Mouse (Mus musculus) cortical plate, adult 2 months (tissue): Measurements from ENCODE around the gene Adh1.

ENCODE experiments used
- CTCF ChIP-seq: fragments of 200-500 bp; IDR thresholded peaks from 2 replicates; pipeline ENCODE4 v1.5.1; 2011; ENCODE audit warnings: mild to moderate bottlenecking, control low read depth, low read length; ENCODE audit not compliant: insufficient read depth; ENCODE audit errors: extremely low read depth
- POLR2A ChIP-seq: fragments of 200-500 bp; IDR thresholded peaks from 2 replicates; pipeline ENCODE4 v1.6.1; 2011; ENCODE audit warnings: mild to moderate bottlenecking, low read length, control low read depth; ENCODE audit not compliant: insufficient read depth; ENCODE audit errors: extremely low read depth

- TF ChIP-seq CTCF (no peak), POLR2A (no peak)
Measured at GRCm38 (mm10) chr3:138316908-138317472, 56.2 kb downstream of the Adh1 start.
